Mouse (Mus musculus): ENCODE data around the gene Akt3. TPM values are rescaled to one million over a fixed set of nuclear protein-coding genes. Genes with fewer than 3 reads are reported as not detected.

The Akt3 gene
- polyA plus RNA-seq (2014; fragmentation: Nextera tagmentation; extraction: Ambion mirVana), result 26.2 and 28.6 TPM in 2 replicates

GRCm38 (mm10) chr1:177258034-177258342, at the start of gene Akt3:
Akt3 (minus strand) TSS chr1:177258203.
- Histone ChIP-seq H3K4me3 (replicated peaks; ENCODE audit: low read length) (peak within 1 kb of the TSS; percentile 91), H3K27me3 (ENCODE audit: control insufficient read depth, insufficient read depth, low read length) (no peaks in the 10 kb centered on the region; the same call in 1 of the 2 replicates), H3K27ac (peak within 1 kb of the TSS; percentile 99), H3K4me2 (replicated peaks) (peak within 1 kb of the TSS; percentile 92), H3K4me1 (replicated peaks; ENCODE audit: control insufficient read depth, insufficient read depth, low read length) (peaks cover 14% of the 10 kb centered on the region), H3K9ac (peak within 1 kb of the TSS; percentile 91), H3K9me3 (ENCODE audit: control insufficient read depth, low read length) (no peaks in the 10 kb centered on the region), H3K36me3 (replicated peaks; ENCODE audit: control insufficient read depth, insufficient read depth) (no peaks in the 10 kb centered on the region)
- WGBS, result 10% methylated on average over 2 of the region's 32 CpGs
- ATAC-seq (ENCODE audit: low FRiP score) (peak; percentile 64), DNase-seq (ENCODE audit: low spot score) (no peak)

DNA sequence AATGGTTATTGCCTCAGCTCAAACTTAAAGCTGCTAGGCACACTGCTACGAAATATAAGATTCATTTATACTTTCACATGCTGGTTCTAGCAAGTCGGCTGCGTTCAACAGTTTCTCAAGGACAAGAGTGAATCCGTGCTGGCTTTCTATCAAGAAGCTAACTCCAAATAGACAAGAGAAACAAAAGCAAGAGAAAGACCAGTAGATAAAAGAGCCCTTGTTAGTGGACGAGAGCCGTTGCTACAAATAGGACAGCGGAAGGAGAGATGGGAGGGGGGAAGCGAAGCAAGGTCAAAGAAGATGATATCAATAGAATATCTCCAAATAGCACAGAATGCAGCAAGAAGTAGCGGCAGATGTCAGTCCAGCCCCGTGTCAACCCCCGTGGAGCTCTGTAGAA, 49.5 kb upstream of the Akt3 start:
- Histone ChIP-seq H3K27ac (no peak overlapping the region), H3K27me3 (ENCODE audit: control insufficient read depth, insufficient read depth, low read length) (no peaks in the 10 kb centered on the region), H3K4me1 (replicated peaks; ENCODE audit: control insufficient read depth, insufficient read depth, low read length) (0 out of 2 replicates have a peak, but pooled peaks cover 7% of the 10 kb centered on the region), H3K36me3 (replicated peaks; ENCODE audit: control insufficient read depth, insufficient read depth) (no peaks in the 10 kb centered on the region), H3K9ac (no peak overlapping the region), H3K9me3 (ENCODE audit: control insufficient read depth, low read length) (no peaks in the 10 kb centered on the region), H3K4me2 (replicated peaks) (peak overlapping the region; percentile 20; the same call in 1 of the 2 replicates), H3K4me3 (replicated peaks; ENCODE audit: low read length) (no peak overlapping the region)
- DNase-seq (ENCODE audit: low spot score), result no peak
- 43% methylated on average over 11 of the region's 11 CpGs for WGBS
- ATAC-seq (ENCODE audit: low FRiP score), result no peak

- Histone ChIP-seq H3K9me3 (ENCODE audit: control insufficient read depth, low read length) (no peaks in the 10 kb centered on the region), H3K4me1 (replicated peaks; ENCODE audit: control insufficient read depth, insufficient read depth, low read length) (no peaks in the 10 kb centered on the region), H3K36me3 (replicated peaks; ENCODE audit: control insufficient read depth, insufficient read depth) (no peaks in the 10 kb centered on the region), H3K27ac (no peak overlapping the region), H3K4me2 (replicated peaks) (no peak overlapping the region), H3K9ac (no peak overlapping the region), H3K4me3 (replicated peaks; ENCODE audit: low read length) (no peak overlapping the region), H3K27me3 (ENCODE audit: control insufficient read depth, insufficient read depth, low read length) (no peaks in the 10 kb centered on the region)
- no peak for DNase-seq (ENCODE audit: low spot score)
- ATAC-seq (ENCODE audit: low FRiP score), result no peak
- WGBS, result 91% methylated on average over 1 of the region's 1 CpGs
These were observed 40.2 kb upstream of the Akt3 start for GRCm38 (mm10) chr1:177298231-177298630.

GRCm38 (mm10) chr1:177286764-177287163, 28.8 kb upstream of the Akt3 start:
- Histone ChIP-seq H3K27me3 (ENCODE audit: control insufficient read depth, insufficient read depth, low read length) (no peaks in the 10 kb centered on the region), H3K4me3 (replicated peaks; ENCODE audit: low read length) (no peak overlapping the region), H3K9ac (no peak overlapping the region), H3K9me3 (ENCODE audit: control insufficient read depth, low read length) (no peaks in the 10 kb centered on the region), H3K27ac (no peak overlapping the region), H3K4me2 (replicated peaks) (no peak overlapping the region), H3K4me1 (replicated peaks; ENCODE audit: control insufficient read depth, insufficient read depth, low read length) (no peaks in the 10 kb centered on the region), H3K36me3 (replicated peaks; ENCODE audit: control insufficient read depth, insufficient read depth) (no peaks in the 10 kb centered on the region)
- ATAC-seq (ENCODE audit: low FRiP score) (no peak), DNase-seq (ENCODE audit: low spot score) (no peak)
- WGBS, result 28% methylated on average over 3 of the region's 3 CpGs

DNA sequence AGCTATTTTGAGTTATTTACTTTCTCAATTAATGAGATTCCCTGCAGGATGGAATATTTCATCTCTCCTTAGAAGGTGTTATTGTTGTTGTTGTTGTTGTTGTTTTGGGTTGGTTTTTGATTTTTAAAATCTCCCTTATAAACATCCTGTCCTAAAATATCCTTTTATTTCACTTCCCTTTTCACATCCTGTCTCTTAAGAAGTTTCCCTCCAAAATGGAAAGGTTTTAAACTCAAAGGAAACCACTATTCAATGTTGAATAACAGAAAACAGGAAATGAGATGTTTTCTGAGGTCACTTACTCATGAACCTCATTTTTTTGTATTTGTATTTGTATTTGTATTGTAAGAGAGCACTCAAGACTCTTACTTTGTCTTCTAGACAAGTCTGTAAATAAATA, 23.9 kb upstream of the Akt3 start:
- Histone ChIP-seq H3K27me3 (ENCODE audit: control insufficient read depth, insufficient read depth, low read length) (no peaks in the 10 kb centered on the region), H3K9me3 (ENCODE audit: control insufficient read depth, low read length) (no peaks in the 10 kb centered on the region), H3K4me1 (replicated peaks; ENCODE audit: control insufficient read depth, insufficient read depth, low read length) (no peaks in the 10 kb centered on the region), H3K36me3 (replicated peaks; ENCODE audit: control insufficient read depth, insufficient read depth) (no peaks in the 10 kb centered on the region), H3K27ac (no peak overlapping the region), H3K4me2 (replicated peaks) (no peak overlapping the region), H3K4me3 (replicated peaks; ENCODE audit: low read length) (no peak overlapping the region), H3K9ac (no peak overlapping the region)
- ATAC-seq (ENCODE audit: low FRiP score), result no peak
- no peak for DNase-seq (ENCODE audit: low spot score)

- no peak overlapping the region for H3K27ac ChIP-seq
- ATAC-seq (ENCODE audit: low FRiP score) (no peak), DNase-seq (ENCODE audit: low spot score) (no peak)
- no peak overlapping the region for H3K4me2 ChIP-seq (replicated peaks)
- H3K4me3 ChIP-seq (replicated peaks; ENCODE audit: low read length), result no peak overlapping the region
- no peaks in the 10 kb centered on the region for H3K4me1 ChIP-seq (replicated peaks; ENCODE audit: control insufficient read depth, insufficient read depth, low read length)
- no peaks in the 10 kb centered on the region for H3K36me3 ChIP-seq (replicated peaks; ENCODE audit: control insufficient read depth, insufficient read depth)
- 94% methylated on average over 5 of the region's 5 CpGs for whole genome bisulfite sequencing
- no peak overlapping the region for H3K9ac ChIP-seq
- H3K27me3 ChIP-seq (ENCODE audit: control insufficient read depth, insufficient read depth, low read length), result no peaks in the 10 kb centered on the region
- no peaks in the 10 kb centered on the region for H3K9me3 ChIP-seq (ENCODE audit: control insufficient read depth, low read length)
These were observed 19.4 kb upstream of the Akt3 start for GRCm38 (mm10) chr1:177277361-177277760.

- no peaks in the 10 kb centered on the region for H3K27me3 ChIP-seq (ENCODE audit: control insufficient read depth, insufficient read depth, low read length)
- H3K4me2 ChIP-seq (replicated peaks), result no peak overlapping the region
- H3K9me3 ChIP-seq (ENCODE audit: control insufficient read depth, low read length), result no peaks in the 10 kb centered on the region
- DNase-seq (ENCODE audit: low spot score) (no peak), ATAC-seq (ENCODE audit: low FRiP score) (no peak)
- H3K36me3 ChIP-seq (replicated peaks; ENCODE audit: control insufficient read depth, insufficient read depth), result no peaks in the 10 kb centered on the region
- no peak overlapping the region for H3K4me3 ChIP-seq (replicated peaks; ENCODE audit: low read length)
- H3K4me1 ChIP-seq (replicated peaks; ENCODE audit: control insufficient read depth, insufficient read depth, low read length), result no peaks in the 10 kb centered on the region
- no peak overlapping the region for H3K9ac ChIP-seq
- WGBS, result 92% methylated on average over 1 of the region's 1 CpGs
- H3K27ac ChIP-seq, result no peak overlapping the region
These were observed 9.6 kb upstream of the Akt3 start for GRCm38 (mm10) chr1:177267645-177268044.

DNA sequence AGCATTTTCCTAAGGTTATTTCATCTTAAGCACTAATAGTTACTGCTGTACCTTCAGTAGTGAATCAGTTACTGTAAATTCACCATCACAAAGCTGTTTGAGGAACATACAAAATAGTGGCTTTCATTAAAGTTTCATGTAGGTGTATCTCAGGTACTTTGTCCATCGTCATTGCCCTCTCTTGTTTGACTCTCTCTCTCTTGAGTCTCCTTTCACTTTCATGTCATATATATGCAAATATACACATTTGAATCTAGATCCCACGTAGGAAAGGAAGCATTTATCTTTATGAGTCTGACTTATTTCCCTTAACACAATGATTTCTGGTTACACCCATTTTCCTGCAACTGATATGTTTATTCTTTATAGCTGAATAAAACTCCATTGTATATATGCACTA, 4.9 kb upstream of the Akt3 start:
- Histone ChIP-seq H3K4me1 (replicated peaks; ENCODE audit: control insufficient read depth, insufficient read depth, low read length) (peaks cover 3% of the 10 kb centered on the region), H3K27me3 (ENCODE audit: control insufficient read depth, insufficient read depth, low read length) (no peaks in the 10 kb centered on the region; the same call in 1 of the 2 replicates), H3K9me3 (ENCODE audit: control insufficient read depth, low read length) (no peaks in the 10 kb centered on the region), H3K4me3 (replicated peaks; ENCODE audit: low read length) (no peak overlapping the region), H3K9ac (no peak overlapping the region), H3K4me2 (replicated peaks) (no peak overlapping the region), H3K36me3 (replicated peaks; ENCODE audit: control insufficient read depth, insufficient read depth) (no peaks in the 10 kb centered on the region), H3K27ac (no peak overlapping the region)
- ATAC-seq (ENCODE audit: low FRiP score), result no peak
- WGBS, result 72% methylated on average over 2 of the region's 2 CpGs
- no peak for DNase-seq (ENCODE audit: low spot score)

DNA sequence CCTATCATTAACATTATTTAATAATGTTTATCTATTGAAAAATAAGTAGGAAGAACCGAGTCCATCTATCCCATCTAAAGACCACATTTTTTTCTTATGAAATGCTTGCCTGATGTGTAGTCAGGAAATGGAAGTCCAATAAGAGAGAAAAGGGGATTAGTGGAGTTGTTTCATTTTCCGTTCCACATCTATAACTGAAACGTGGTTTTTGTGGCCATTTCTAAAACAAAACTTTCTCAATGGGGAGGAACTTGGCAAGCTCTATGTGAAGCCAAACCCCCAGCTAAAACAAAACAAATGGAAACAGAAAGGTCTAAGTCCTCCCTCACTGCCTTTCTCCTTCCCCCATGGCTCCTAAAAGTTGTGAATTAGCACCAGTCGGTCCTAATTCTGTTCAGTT, 2.8 kb upstream of the Akt3 start:
- H3K36me3 ChIP-seq (replicated peaks; ENCODE audit: control insufficient read depth, insufficient read depth), result no peaks in the 10 kb centered on the region
- H3K9me3 ChIP-seq (ENCODE audit: control insufficient read depth, low read length), result no peaks in the 10 kb centered on the region
- no peak for ATAC-seq (ENCODE audit: low FRiP score)
- H3K27me3 ChIP-seq (ENCODE audit: control insufficient read depth, insufficient read depth, low read length), result no peaks in the 10 kb centered on the region; the same call in 1 of the 2 replicates
- 79% methylated on average over 4 of the region's 4 CpGs for WGBS
- H3K4me3 ChIP-seq (replicated peaks; ENCODE audit: low read length), result no peak overlapping the region
- peaks cover 5% of the 10 kb centered on the region for H3K4me1 ChIP-seq (replicated peaks; ENCODE audit: control insufficient read depth, insufficient read depth, low read length)
- DNase-seq (ENCODE audit: low spot score), result no peak
- no peak overlapping the region for H3K27ac ChIP-seq
- no peak overlapping the region for H3K9ac ChIP-seq
- no peak overlapping the region for H3K4me2 ChIP-seq (replicated peaks)

GRCm38 (mm10) chr1:177259038-177259600, 1.1 kb upstream of the Akt3 start:
- peak overlapping the region; percentile 99 for H3K27ac ChIP-seq
- no peaks in the 10 kb centered on the region; the same call in 1 of the 2 replicates for H3K27me3 ChIP-seq (ENCODE audit: control insufficient read depth, insufficient read depth, low read length)
- DNase-seq (ENCODE audit: low spot score) (no peak), ATAC-seq (ENCODE audit: low FRiP score) (no peak)
- peak overlapping the region; percentile 92 for H3K4me2 ChIP-seq (replicated peaks)
- peaks cover 8% of the 10 kb centered on the region for H3K4me1 ChIP-seq (replicated peaks; ENCODE audit: control insufficient read depth, insufficient read depth, low read length)
- H3K36me3 ChIP-seq (replicated peaks; ENCODE audit: control insufficient read depth, insufficient read depth), result no peaks in the 10 kb centered on the region
- H3K9ac ChIP-seq, result peak overlapping the region; percentile 91
- no peaks in the 10 kb centered on the region for H3K9me3 ChIP-seq (ENCODE audit: control insufficient read depth, low read length)
- peak overlapping the region; percentile 91 for H3K4me3 ChIP-seq (replicated peaks; ENCODE audit: low read length)
- 22% methylated on average over 16 of the region's 16 CpGs for WGBS
